Mouse (Mus musculus) splenic B cell, adult 2 months (primary cell): Measurements from ENCODE around the gene Mrpl44.
A peak's percentile ranks its signal among the peaks of the same experiment; 100 is the strongest.

ENCODE experiments used
- DNase-seq: peaks from one replicate; pipeline ENCODE4 v3.0.0-alpha.2; 2011; ENCODE audit warnings: low read depth, low spot score
- H3K27me3 ChIP-seq: 2 replicates; pipeline ENCODE4 v1.6.1; 2012; ENCODE audit warnings: mild to moderate bottlenecking, low read length, moderate library complexity, mixed read lengths; ENCODE audit not compliant: control insufficient read depth, poor library complexity, insufficient read depth, severe bottlenecking
- H3K36me3 ChIP-seq: 2 replicates; pipeline ENCODE4 v1.6.1; 2012; ENCODE audit warnings: mild to moderate bottlenecking, low read length, moderate library complexity, mixed read lengths; ENCODE audit not compliant: control insufficient read depth, poor library complexity, insufficient read depth, severe bottlenecking

Gene Mrpl44

DNA sequence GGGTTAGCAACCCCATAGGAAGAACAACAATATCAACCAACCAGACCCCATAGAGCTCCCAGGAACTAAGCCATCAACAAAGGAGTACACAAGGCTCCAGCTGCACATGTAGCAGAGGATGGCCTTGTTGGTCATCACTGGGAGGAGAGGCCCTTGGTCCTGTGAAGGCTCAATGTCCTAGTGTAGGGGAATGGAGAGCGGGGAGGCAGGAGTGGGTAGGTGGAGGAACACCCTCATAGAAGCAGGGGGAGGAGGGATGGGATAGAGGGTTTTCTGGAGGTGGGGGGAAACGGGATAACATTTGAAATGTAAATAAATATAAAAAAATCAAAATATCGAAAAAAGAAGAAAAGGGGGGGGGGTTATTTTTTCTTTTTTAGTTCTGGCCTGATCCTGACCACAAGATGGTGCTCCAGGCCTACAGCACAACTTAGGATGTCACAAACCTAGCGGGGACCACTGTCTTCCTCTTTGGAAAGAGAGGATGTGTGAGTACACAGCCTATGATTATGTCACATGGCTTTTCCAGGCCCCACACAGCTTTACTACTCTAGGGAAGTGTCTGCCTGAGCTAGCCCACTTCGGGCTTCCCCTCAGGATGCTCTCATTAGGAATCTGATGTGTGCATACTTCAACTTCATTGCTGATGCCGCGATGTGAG, 10.6 kb downstream of the Mrpl44 start:
- peak; percentile 26 for DNase-seq
- H3K36me3 ChIP-seq, result peaks cover 3% of the 10 kb centered on the region
- H3K27me3 ChIP-seq, result no peaks in the 10 kb centered on the region

DNA sequence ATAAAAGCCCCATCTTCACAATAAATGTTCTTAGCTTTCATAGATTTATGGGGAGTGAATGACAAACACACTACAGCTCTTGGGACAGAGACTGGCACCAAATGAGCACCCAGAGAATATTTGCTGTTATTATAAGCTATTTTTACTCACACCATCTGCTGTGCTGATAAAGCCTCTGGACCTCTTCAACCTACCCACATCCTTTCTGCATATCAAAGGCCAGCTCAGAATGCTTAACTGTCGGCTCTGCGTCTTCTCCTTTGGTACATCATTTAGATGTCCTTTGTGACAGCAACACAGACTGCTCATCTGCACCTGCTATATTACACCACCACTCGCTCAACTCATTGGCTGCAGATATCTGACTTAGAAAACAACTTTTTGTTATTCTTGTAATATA, 21.3 kb downstream of the Mrpl44 start:
- no peak for DNase-seq
- no peaks in the 10 kb centered on the region for H3K27me3 ChIP-seq
- no peaks in the 10 kb centered on the region for H3K36me3 ChIP-seq

DNA sequence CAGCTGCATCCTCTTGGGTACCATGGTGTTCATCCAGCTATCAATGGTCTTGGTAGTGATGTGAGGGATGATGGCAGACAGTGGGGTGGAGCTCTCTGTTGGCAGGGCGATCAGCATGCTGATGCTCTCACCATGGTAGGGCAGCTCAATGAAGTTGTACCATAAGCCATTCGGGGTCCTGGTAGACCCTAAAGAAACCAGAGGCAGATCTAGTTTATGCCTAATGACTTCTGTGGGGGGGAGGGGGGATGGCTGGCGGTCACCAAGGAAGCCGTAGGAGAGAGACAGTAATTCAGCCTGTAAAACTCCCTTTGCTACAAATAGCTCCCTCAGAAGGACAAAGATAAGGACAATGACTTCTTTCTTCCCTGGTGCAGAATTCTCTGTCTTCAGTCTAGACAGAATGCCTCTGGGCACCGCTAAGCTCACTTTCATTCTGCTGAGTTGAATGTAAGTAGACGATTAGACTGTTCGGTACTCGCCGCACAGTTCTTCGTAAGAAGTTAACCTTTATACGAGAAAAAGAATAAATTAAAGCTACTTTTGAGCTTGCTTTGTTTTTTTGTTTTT, 27.1 kb downstream of the Mrpl44 start:
- no peaks in the 10 kb centered on the region for H3K27me3 ChIP-seq
- no peaks in the 10 kb centered on the region for H3K36me3 ChIP-seq
- no peak for DNase-seq

DNA sequence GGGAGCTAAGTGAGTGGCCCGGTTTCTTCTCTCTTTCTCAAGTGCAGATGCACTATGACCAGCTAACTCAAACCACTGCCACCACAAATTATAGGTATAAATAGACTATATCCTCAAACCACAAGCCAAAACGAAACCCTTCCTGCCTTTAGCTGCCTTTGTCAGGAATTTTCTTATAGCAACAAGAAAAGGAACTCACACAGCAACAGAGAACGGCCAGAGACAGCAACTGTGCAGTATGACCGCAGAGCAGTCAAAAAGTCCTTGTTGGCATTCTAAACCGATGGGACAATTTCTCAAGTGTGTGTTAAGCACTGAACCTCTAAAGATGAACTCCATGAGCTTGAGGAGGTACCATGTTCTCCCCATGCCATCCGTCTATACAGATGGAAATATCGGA, 27.8 kb downstream of the Mrpl44 start:
- Histone ChIP-seq H3K36me3 (no peaks in the 10 kb centered on the region), H3K27me3 (no peaks in the 10 kb centered on the region)
- DNase-seq, result no peak

DNA sequence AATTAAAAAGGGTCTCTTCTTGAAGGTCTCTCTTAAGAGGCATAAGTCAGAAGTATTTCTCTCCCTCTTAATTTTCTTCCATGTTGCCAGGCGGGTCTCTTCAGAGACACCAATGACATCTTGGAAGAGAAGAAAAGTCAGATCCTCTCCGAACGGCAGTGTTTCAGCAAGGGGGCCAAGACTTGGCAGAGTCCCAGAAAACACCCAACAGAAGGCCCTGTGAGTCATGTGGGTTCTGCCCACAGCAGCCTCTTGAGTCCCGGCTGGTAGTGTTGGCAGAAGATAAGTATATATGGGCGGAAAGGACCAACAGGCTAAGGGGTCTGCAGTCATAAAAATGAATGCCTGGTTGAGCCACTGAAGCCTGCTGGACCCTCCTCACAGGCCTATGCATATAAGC, 31.0 kb downstream of the Mrpl44 start:
- Histone ChIP-seq H3K36me3 (no peaks in the 10 kb centered on the region), H3K27me3 (no peaks in the 10 kb centered on the region)
- no peak for DNase-seq

DNA sequence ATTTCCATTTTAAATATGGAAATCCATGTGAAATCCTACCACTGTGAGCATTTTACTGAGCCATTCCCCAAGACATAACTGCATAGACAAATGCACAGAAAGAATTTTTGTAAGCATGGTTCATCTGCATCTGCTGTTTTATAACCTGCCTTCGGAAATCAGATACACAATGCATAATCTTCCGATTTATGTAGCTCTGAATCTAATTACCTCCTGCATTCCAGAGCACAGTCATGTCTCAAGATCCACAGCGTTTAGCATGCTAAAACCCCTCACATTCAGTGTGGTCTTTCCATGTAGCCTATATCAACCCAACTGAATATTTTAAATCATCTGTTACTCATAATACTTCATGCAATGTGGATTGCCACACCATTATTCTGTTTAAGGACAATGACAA, 33.6 kb downstream of the Mrpl44 start:
- Histone ChIP-seq H3K27me3 (no peaks in the 10 kb centered on the region), H3K36me3 (no peaks in the 10 kb centered on the region)
- DNase-seq, result no peak

DNA sequence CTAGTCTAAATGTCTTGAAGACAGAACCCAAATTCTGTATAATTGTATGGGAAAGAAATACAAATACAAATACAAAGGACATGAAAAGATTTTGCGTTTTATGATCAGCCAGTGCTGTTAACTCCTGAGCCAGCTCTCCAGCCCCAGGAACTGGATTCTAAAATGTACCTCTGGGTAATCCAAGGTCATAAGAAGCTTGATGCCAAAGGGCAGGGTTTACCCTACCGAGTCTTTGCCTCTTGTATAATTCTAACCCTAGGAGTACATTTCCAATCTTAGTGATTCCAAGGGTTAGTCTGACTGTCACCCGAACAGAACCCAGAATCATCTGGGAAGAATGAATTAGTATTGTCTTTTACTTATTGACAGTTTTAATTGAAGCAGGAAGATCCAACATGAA, 39.6 kb downstream of the Mrpl44 start:
- DNase-seq, result no peak
- no peaks in the 10 kb centered on the region for H3K27me3 ChIP-seq
- H3K36me3 ChIP-seq, result no peaks in the 10 kb centered on the region

DNA sequence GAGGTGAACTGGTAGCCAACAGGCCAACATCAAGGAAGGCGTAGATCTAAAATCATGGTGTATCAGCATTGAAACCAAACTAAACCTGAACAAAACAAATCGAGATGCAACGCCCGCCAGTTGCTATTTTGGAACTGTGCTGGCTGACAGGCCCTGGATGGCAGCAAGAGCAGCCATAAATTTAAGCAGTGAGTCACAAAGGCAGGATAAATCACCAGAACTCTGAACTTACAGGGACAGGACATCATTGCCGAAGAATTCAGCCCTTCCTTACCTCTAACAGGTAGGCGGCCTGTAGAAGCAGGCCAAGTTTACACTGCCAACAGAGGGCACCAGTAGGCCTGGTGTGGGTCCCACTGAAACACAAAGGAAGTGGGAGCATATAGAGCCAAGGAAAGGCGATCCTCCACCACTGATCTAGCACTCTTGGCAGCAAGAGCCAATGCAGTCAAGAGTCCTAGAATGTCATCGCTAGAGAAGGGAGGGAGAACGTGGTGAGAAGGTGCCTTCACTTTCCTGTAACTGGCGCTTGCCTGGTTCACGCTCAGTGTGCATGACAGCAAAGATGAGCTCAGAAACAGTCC, 43.6 kb downstream of the Mrpl44 start:
- Histone ChIP-seq H3K36me3 (no peaks in the 10 kb centered on the region), H3K27me3 (no peaks in the 10 kb centered on the region)
- peak; percentile 1 for DNase-seq

DNA sequence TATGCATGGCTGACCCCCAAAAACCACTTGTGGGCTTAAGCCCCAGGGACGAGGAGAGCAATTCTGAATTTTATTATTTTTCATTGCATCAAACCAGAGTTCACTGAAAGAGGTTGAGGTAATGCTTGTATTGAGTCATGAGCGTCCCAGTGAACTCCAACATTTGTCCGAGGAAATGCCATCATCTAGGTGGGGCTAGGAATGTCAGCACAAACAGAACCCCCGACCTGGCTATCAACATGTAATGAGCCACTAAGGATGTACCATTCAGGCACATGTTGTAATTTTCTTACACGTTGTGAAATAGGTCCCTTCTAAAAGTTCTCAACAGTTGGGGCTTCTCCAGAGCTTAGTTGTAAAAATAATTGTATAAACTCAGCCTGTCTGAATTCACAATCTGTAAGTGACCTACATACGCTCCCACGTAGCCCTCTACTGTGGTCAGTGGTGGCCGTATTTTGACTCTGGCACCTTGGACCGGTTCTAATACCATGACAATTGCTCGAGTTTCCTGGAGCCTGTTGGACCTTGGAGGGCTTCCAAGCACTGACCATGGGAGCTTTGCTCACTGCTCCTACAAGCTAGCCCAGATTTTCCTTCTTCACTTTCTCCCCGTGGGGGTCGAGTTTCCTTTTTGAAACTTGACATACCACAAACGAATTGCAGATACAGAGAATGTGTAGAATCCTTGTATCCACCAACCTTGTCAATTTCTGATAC, 47.1 kb downstream of the Mrpl44 start:
- DNase-seq, result no peak
- H3K36me3 ChIP-seq, result no peaks in the 10 kb centered on the region
- H3K27me3 ChIP-seq, result no peaks in the 10 kb centered on the region

DNA sequence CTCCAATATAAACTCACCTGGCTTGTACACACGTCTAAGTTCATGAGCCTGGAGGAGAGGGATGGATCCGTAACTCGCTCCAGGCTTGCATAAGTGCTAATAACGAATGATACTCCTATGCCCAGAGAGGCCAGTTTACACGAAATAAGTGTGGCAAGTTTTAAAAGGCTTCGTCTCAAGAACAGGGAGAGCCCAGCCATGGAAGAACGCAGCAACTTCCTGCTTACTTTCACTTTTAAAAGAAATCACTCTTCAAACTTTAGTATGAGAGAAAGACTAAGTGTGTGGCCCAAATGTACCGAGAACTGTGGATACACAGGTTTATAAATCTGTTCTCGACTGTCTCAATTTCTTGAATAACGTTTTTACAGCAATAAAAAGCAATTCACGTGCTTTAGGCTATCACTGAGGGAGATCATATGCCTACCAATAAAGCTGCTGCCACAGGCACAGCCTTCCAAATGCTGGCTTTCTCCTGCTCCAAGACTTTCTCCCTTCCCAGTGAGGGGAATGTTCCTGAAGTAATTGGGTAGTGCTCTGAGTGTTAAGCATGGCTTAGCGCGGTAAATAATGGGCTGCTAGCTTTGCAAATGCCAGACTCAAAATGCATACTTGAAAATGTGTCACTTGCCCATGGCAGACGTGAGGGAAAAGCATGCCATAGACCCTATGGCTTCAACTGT, 48.3 kb downstream of the Mrpl44 start:
- Histone ChIP-seq H3K36me3 (no peaks in the 10 kb centered on the region), H3K27me3 (no peaks in the 10 kb centered on the region)
- DNase-seq, result no peak
